Mouse (Mus musculus) forebrain, postnatal 0 days (tissue): ENCODE data around the gene Btg1. TPM values are rescaled to one million over a fixed set of nuclear protein-coding genes. Genes with fewer than 3 reads are reported as not detected.

Source experiments
- ATAC-seq: fragments of 200-750 bp; cut with Nextera tagmentation; 2 replicates; pipeline ENCODE4 v1.8.0; 2017; ENCODE audit warnings: mild to moderate bottlenecking, moderate library complexity
- DNase-seq: peaks from one replicate; pipeline ENCODE4 v3.0.0-alpha.2; 2015
- H3K27ac ChIP-seq: fragments of 300-500 bp; sonication (generic); 2 replicates; pipeline ENCODE4 v1.5.1; 2014; ENCODE audit warnings: low read depth, mild to moderate bottlenecking, antibody characterized with exemption, low read length, moderate library complexity, mixed read lengths
- H3K27me3 ChIP-seq: fragments of 300-500 bp; sonication (generic); 2 replicates; pipeline ENCODE4 v1.6.1; 2014; ENCODE audit warnings: mild to moderate bottlenecking, low read length, mixed read lengths; ENCODE audit not compliant: insufficient read depth
- H3K36me3 ChIP-seq: fragments of 300-500 bp; sonication (generic); 2 replicates; pipeline ENCODE4 v1.6.1; 2014; ENCODE audit warnings: mild to moderate bottlenecking, moderate library complexity; ENCODE audit not compliant: insufficient read depth
- H3K4me1 ChIP-seq: fragments of 300-500 bp; sonication (generic); 2 replicates; pipeline ENCODE4 v1.6.1; 2014; ENCODE audit warnings: antibody characterized with exemption; ENCODE audit not compliant: insufficient read depth
- H3K4me2 ChIP-seq: fragments of 300-500 bp; sonication (generic); 2 replicates; pipeline ENCODE4 v1.6.1; 2014; ENCODE audit warnings: low read depth, mild to moderate bottlenecking, moderate library complexity
- H3K4me3 ChIP-seq: fragments of 300-500 bp; sonication (generic); 2 replicates; pipeline ENCODE4 v1.5.1; 2014; ENCODE audit warnings: low read depth, low read length, mixed read lengths
- H3K9ac ChIP-seq: fragments of 300-500 bp; sonication (generic); 2 replicates; pipeline ENCODE4 v1.6.1; 2014; ENCODE audit warnings: mild to moderate bottlenecking
- H3K9me3 ChIP-seq: fragments of 300-500 bp; sonication (generic); 2 replicates; pipeline ENCODE4 v1.6.1; 2016; ENCODE audit warnings: low read length
- CTCF ChIP-seq: sonication (generic); IDR thresholded peaks from 2 replicates; pipeline ENCODE4 v1.5.1; 2016; ENCODE audit warnings: antibody characterized with exemption, control low read depth, low read depth
- WGBS: fragments of 180-500 bp; shearing (Covaris S2); extraction: QIAGEN DNeasy Blood & Tissue Kit; methylation state at CpG from one replicate; pipeline ENCODE4 v1.1.7; 2014; 5-methylcytosine and 5-hydroxymethylcytosine counted together
- polyA plus RNA-seq: library from polyadenylated mRNA; unstranded; fragments of >200 nt; fragmentation: Nextera tagmentation; extraction: Ambion mirVana; gene quantifications from 2 replicates; pipeline ENCODE4 v1.2.1, GENCODE M21; 2015
- total RNA-seq: library from RNA; depleted of rRNA; stranded (reverse); fragments of >200 nt; gene quantifications from 2 replicates; pipeline ENCODE4 v1.2.3, GENCODE M21; 2014

Btg1 gene
- total and polyA plus RNA-seq, 2 experiments from 2014 or later = 28.1 to 28.7 TPM

DNA sequence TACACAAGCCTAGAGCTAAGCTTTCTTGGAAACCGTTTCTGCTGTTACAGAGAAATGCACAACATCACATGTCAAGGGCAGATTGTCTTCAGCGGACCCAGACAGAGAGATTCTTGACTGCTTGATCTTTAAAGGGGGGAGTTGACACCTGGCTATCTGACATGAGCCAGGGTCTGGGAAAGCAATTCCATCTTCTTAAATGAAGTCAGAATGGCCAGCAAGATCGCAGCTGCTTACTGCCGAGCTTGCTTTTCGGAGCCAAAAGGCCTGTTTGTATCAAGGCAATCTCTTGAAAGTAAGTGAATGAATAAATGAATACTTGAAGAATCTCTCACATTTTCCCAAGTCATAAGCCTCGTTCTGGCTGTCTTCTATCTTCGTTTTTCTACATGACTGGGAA, 36.6 kb upstream of the Btg1 start:
- peak; percentile 41 for DNase-seq
- Histone ChIP-seq H3K4me3 (no peak overlapping the region), H3K27me3 (no peaks in the 10 kb centered on the region), H3K9ac (no peak overlapping the region), H3K27ac (no peak overlapping the region), H3K4me2 (no peak overlapping the region), H3K9me3 (no peaks in the 10 kb centered on the region), H3K4me1 (no peaks in the 10 kb centered on the region), H3K36me3 (no peaks in the 10 kb centered on the region)
- TF ChIP-seq CTCF = no peak
- WGBS = 51% methylated on average over 7 of the region's 7 CpGs
- ATAC-seq = peak; percentile 71

DNA sequence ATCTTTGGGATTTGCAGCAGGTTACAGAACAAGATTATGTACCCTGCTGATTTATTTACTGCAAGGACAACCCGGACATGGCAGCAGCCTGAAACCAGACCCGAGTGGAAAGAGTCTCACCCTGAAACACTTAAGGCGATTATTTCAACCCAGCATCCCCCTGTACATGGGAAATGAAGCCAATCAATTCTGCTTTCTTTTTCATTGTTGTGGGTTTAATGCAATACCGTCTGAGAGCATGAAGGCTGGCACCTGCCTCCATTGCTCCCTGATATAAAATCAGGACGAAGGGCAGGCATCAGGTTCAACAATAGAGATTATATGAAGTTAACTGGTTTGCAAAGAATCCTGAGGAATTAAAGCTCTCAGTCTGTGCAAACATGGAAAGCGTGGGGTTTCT, 35.6 kb upstream of the Btg1 start:
- Histone ChIP-seq H3K4me3 (no peak overlapping the region), H3K9ac (no peak overlapping the region), H3K4me1 (no peaks in the 10 kb centered on the region), H3K4me2 (no peak overlapping the region), H3K36me3 (no peaks in the 10 kb centered on the region), H3K27ac (no peak overlapping the region), H3K9me3 (no peaks in the 10 kb centered on the region), H3K27me3 (no peaks in the 10 kb centered on the region)
- no peak for TF ChIP-seq CTCF
- DNase-seq (no peak), ATAC-seq (no peak)
- WGBS = 31% methylated on average over 6 of the region's 6 CpGs

DNA sequence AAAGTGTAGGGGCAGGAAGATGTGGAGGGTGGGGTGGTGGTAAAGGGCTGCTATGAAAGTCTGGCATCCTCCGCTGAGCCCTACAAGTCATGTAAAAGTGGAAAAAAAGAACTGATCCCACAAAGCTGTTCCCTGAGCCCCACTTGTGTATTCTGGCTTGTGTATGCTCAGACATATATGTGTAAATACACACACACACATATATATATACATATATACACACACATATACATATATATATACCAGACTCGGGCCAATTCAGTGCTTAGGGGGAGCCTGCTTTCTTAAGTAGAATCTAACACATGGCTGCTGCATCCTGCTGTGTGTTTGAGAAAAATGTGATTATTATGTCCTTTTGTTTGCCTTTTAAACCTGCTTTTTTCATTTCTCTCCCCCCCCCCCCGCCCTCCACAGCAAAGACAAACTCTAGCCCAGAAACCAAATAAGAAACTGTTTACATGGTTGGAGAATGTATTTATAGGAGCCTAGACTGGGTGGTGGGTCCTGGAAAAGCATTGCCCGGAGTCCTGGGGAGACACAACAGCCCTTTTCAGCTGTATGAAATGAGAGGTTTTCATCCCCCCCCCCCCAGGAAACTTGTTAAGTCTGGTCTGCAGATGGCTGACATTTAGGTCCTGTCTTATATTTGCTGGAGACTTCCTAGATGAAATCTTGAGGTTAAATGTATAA, 30.5 kb upstream of the Btg1 start:
- WGBS = 79% methylated on average over 4 of the region's 4 CpGs
- H3K9ac ChIP-seq = no peak overlapping the region
- no peak for TF ChIP-seq CTCF
- H3K4me3 ChIP-seq = no peak overlapping the region
- H3K27me3 ChIP-seq = no peaks in the 10 kb centered on the region
- no peaks in the 10 kb centered on the region for H3K9me3 ChIP-seq
- no peak overlapping the region for H3K27ac ChIP-seq
- ATAC-seq = no peak
- no peak overlapping the region for H3K4me2 ChIP-seq
- DNase-seq = no peak
- H3K4me1 ChIP-seq = no peaks in the 10 kb centered on the region
- no peaks in the 10 kb centered on the region for H3K36me3 ChIP-seq

DNA sequence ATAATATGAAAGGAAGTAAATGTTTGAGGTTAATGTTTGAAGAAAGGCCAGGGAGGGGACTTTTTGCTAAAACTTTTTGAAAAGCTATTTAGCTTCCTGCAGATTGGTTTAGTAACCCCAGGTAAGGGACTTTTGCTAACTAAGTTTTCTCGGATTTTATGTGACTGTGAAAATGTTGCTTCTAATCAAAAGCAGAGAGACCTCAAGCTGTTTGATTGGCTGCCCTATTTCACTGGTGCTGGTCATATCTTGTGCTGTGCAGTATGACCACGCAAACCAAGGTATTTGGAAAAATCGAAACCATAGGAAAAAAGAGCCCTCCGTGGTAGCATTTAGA, 30.0 kb upstream of the Btg1 start:
- Histone ChIP-seq H3K9ac (no peak overlapping the region), H3K4me3 (no peak overlapping the region), H3K27me3 (no peaks in the 10 kb centered on the region), H3K4me1 (no peaks in the 10 kb centered on the region), H3K27ac (no peak overlapping the region), H3K4me2 (no peak overlapping the region), H3K36me3 (no peaks in the 10 kb centered on the region), H3K9me3 (no peaks in the 10 kb centered on the region)
- no peak for DNase-seq
- no peak for ATAC-seq
- TF ChIP-seq CTCF = no peak
- 84% methylated on average over 4 of the region's 4 CpGs for WGBS

DNA sequence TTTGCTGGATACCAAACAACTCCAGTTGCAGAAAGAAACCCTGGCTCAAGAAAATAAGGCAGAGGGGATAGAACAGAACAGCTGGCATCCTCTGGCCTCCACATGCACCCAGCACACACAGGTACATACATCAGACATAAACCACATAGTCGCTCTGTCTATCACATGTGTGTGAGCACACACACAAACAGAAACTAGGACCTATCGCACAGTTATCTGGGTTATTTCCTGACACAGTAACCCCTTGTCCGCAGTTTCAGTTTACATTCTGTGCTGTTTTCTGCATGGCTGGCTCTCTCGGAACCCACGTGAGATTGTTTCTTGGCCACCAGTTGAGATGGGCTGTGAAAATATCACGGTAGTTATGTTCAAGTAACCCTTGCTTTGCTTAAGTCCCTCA, 28.6 kb upstream of the Btg1 start:
- Histone ChIP-seq H3K9me3 (no peaks in the 10 kb centered on the region), H3K9ac (no peak overlapping the region), H3K4me3 (no peak overlapping the region), H3K27ac (no peak overlapping the region), H3K27me3 (no peaks in the 10 kb centered on the region), H3K36me3 (no peaks in the 10 kb centered on the region), H3K4me1 (no peaks in the 10 kb centered on the region), H3K4me2 (no peak overlapping the region)
- ATAC-seq = no peak
- WGBS = 82% methylated on average over 6 of the region's 6 CpGs
- TF ChIP-seq CTCF = no peak
- DNase-seq = no peak

DNA sequence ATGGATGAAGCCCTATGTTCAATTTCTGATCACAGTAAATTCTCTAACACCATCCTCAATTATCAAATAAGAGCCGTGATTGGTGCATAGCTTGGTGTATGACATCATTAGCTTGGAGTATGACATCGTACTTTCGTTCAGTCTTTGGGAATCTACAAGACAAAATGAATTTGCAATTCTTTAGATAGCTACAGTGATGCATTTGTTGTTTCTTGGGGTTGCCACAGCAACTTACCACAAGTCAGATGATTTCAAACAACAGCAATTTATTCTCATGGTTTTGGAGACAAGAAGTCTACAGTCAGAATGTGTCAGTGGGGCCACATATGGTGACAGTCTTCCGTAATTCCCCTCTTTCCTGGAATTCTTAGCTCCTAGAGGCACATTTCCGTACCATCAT, 27.0 kb upstream of the Btg1 start:
- Histone ChIP-seq H3K4me1 (no peaks in the 10 kb centered on the region), H3K4me3 (no peak overlapping the region), H3K4me2 (no peak overlapping the region), H3K27ac (no peak overlapping the region), H3K9ac (no peak overlapping the region), H3K36me3 (no peaks in the 10 kb centered on the region), H3K9me3 (no peaks in the 10 kb centered on the region), H3K27me3 (no peaks in the 10 kb centered on the region)
- DNase-seq (no peak), ATAC-seq (no peak)
- 88% methylated on average over 5 of the region's 5 CpGs for WGBS
- no peak for TF ChIP-seq CTCF

DNA sequence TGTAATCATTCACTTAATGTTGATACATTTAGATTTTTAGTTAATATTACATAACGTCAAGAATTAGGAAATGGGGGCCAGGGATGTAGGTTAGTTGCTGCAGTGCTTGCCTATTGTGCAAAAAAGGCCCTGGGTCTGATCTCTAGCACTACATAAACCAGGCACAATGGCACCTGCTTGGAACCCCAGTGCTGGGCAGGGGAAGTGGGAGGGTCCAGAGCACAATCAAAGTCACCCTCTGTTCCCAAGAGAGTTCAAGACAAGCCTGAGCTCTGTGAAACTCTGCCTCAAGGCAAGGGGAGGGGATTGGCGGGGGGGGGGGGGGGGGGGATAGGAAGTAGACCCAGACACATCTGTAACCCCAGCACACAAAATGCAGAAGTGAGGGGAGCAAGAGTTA, 24.7 kb upstream of the Btg1 start:
- WGBS = 60% methylated on average over 2 of the region's 2 CpGs
- ATAC-seq = no peak
- Histone ChIP-seq H3K4me3 (no peak overlapping the region), H3K4me1 (no peaks in the 10 kb centered on the region), H3K27ac (no peak overlapping the region), H3K9ac (no peak overlapping the region), H3K27me3 (no peaks in the 10 kb centered on the region), H3K9me3 (no peaks in the 10 kb centered on the region), H3K36me3 (no peaks in the 10 kb centered on the region), H3K4me2 (no peak overlapping the region)
- no peak for DNase-seq
- TF ChIP-seq CTCF = no peak
